Mouse (Mus musculus) forebrain, embryonic 15.5 days (tissue): ENCODE data around the gene Pcca. TPM values are rescaled to one million over a fixed set of nuclear protein-coding genes. Genes with fewer than 3 reads are reported as not detected.

ENCODE experiments used
- ATAC-seq: fragments of 200-750 bp; cut with Nextera tagmentation; replicated peaks from 2 replicates; pipeline ENCODE4 v1.8.0; 2017; ENCODE audit warnings: mild to moderate bottlenecking, moderate TSS enrichment, moderate library complexity
- H3K27ac ChIP-seq: fragments of 300-500 bp; sonication (generic); replicated peaks from 2 replicates; pipeline ENCODE4 v1.5.1; 2015; ENCODE audit warnings: mild to moderate bottlenecking, inconsistent platforms
- H3K27me3 ChIP-seq: fragments of 300-500 bp; sonication (generic); 2 replicates; pipeline ENCODE4 v1.6.1; 2015; ENCODE audit warnings: inconsistent platforms
- H3K36me3 ChIP-seq: fragments of 300-500 bp; sonication (generic); 2 replicates; pipeline ENCODE4 v1.6.1; 2015; ENCODE audit warnings: mild to moderate bottlenecking, inconsistent platforms
- H3K4me1 ChIP-seq: fragments of 300-500 bp; sonication (generic); 2 replicates; pipeline ENCODE4 v1.6.1; 2015; ENCODE audit warnings: inconsistent platforms
- H3K4me2 ChIP-seq: fragments of 300-500 bp; sonication (generic); replicated peaks from 2 replicates; pipeline ENCODE4 v1.6.1; 2015; ENCODE audit warnings: mild to moderate bottlenecking, inconsistent platforms
- H3K4me3 ChIP-seq: fragments of 300-500 bp; sonication (generic); 2 replicates; pipeline ENCODE4 v1.5.1; 2015; ENCODE audit warnings: mild to moderate bottlenecking, inconsistent platforms
- H3K9ac ChIP-seq: fragments of 300-500 bp; sonication (generic); replicated peaks from 2 replicates; pipeline ENCODE4 v1.6.1; 2015; ENCODE audit warnings: mild to moderate bottlenecking, inconsistent platforms
- H3K9me3 ChIP-seq: fragments of 300-500 bp; sonication (generic); 2 replicates; pipeline ENCODE4 v1.6.1; 2016; ENCODE audit warnings: inconsistent platforms
- WGBS: fragments of 180-500 bp; shearing (Covaris S2); methylation state at CpG from one replicate; pipeline ENCODE4 v1.1.7; 2015; ENCODE audit warnings: mixed read lengths; 5-methylcytosine and 5-hydroxymethylcytosine counted together
- polyA plus RNA-seq: library from polyadenylated mRNA; unstranded; fragments of >200 nt; fragmentation: Nextera tagmentation; extraction: Ambion mirVana; gene quantifications from 2 replicates; pipeline ENCODE4 v1.2.1, GENCODE M21; 2015

Pcca gene
- polyA plus RNA-seq, 1 experiment from 2014 or later = 21.9 TPM

GRCm38 (mm10) chr14:122608323-122608722 lies 74.2 kb downstream of the Pcca start:
- WGBS = 89% methylated on average over 2 of the region's 2 CpGs
- Histone ChIP-seq H3K9ac (no peak overlapping the region), H3K4me1 (peaks cover 4% of the 10 kb centered on the region; the same call in 1 of the 2 replicates), H3K36me3 (no peaks in the 10 kb centered on the region), H3K9me3 (no peaks in the 10 kb centered on the region), H3K4me2 (no peak overlapping the region), H3K27me3 (no peaks in the 10 kb centered on the region), H3K27ac (no peak overlapping the region), H3K4me3 (no peak overlapping the region)
- no peak for ATAC-seq

- Histone ChIP-seq H3K4me3 (no peak overlapping the region), H3K4me2 (no peak overlapping the region), H3K9me3 (no peaks in the 10 kb centered on the region), H3K9ac (no peak overlapping the region), H3K36me3 (no peaks in the 10 kb centered on the region), H3K4me1 (0 out of 2 replicates have a peak, but pooled peaks cover 4% of the 10 kb centered on the region), H3K27ac (no peak overlapping the region), H3K27me3 (no peaks in the 10 kb centered on the region)
- WGBS = 95% methylated on average over 4 of the region's 4 CpGs
- ATAC-seq = no peak
Observed at GRCm38 (mm10) chr14:122611035-122611434, 76.9 kb downstream of the Pcca start.

GRCm38 (mm10) chr14:122612317-122612716 lies 78.2 kb downstream of the Pcca start:
- no peak overlapping the region for H3K9ac ChIP-seq
- WGBS = 92% methylated on average over 3 of the region's 3 CpGs
- no peaks in the 10 kb centered on the region for H3K9me3 ChIP-seq
- H3K4me3 ChIP-seq = no peak overlapping the region
- H3K4me1 ChIP-seq = no peaks in the 10 kb centered on the region
- no peak overlapping the region for H3K27ac ChIP-seq
- H3K4me2 ChIP-seq = no peak overlapping the region
- no peaks in the 10 kb centered on the region for H3K27me3 ChIP-seq
- no peaks in the 10 kb centered on the region for H3K36me3 ChIP-seq
- no peak for ATAC-seq

- H3K27me3 ChIP-seq = no peaks in the 10 kb centered on the region
- no peak overlapping the region for H3K27ac ChIP-seq
- H3K4me3 ChIP-seq = no peak overlapping the region
- WGBS = 91% methylated on average over 2 of the region's 2 CpGs
- H3K4me1 ChIP-seq = no peaks in the 10 kb centered on the region
- no peak for ATAC-seq
- H3K4me2 ChIP-seq = no peak overlapping the region
- H3K9ac ChIP-seq = no peak overlapping the region
- no peaks in the 10 kb centered on the region for H3K36me3 ChIP-seq
- no peaks in the 10 kb centered on the region for H3K9me3 ChIP-seq
Observed at GRCm38 (mm10) chr14:122617656-122618055, 83.5 kb downstream of the Pcca start.

GRCm38 (mm10) chr14:122633416-122633815 lies 99.3 kb downstream of the Pcca start:
- Histone ChIP-seq H3K4me2 (no peak overlapping the region), H3K36me3 (no peaks in the 10 kb centered on the region), H3K27me3 (no peaks in the 10 kb centered on the region), H3K4me1 (peaks cover 15% of the 10 kb centered on the region), H3K9ac (no peak overlapping the region), H3K27ac (no peak overlapping the region), H3K4me3 (no peak overlapping the region), H3K9me3 (no peaks in the 10 kb centered on the region)
- ATAC-seq = no peak
- WGBS = 98% methylated on average over 2 of the region's 2 CpGs

GRCm38 (mm10) chr14:122636601-122637000 lies 102.5 kb downstream of the Pcca start:
- H3K4me2 ChIP-seq = no peak overlapping the region
- no peak overlapping the region for H3K9ac ChIP-seq
- no peaks in the 10 kb centered on the region for H3K27me3 ChIP-seq
- peaks cover 15% of the 10 kb centered on the region for H3K4me1 ChIP-seq
- no peak overlapping the region for H3K27ac ChIP-seq
- no peak overlapping the region for H3K4me3 ChIP-seq
- H3K9me3 ChIP-seq = no peaks in the 10 kb centered on the region
- no peak for ATAC-seq
- 14% methylated on average over 6 of the region's 6 CpGs for WGBS
- no peaks in the 10 kb centered on the region for H3K36me3 ChIP-seq

- no peak overlapping the region for H3K27ac ChIP-seq
- no peak overlapping the region for H3K4me2 ChIP-seq
- ATAC-seq = no peak
- 45% methylated on average over 5 of the region's 5 CpGs for WGBS
- no peaks in the 10 kb centered on the region for H3K36me3 ChIP-seq
- H3K4me3 ChIP-seq = no peak overlapping the region
- peaks cover 15% of the 10 kb centered on the region for H3K4me1 ChIP-seq
- H3K9me3 ChIP-seq = no peaks in the 10 kb centered on the region
- H3K9ac ChIP-seq = no peak overlapping the region
- no peaks in the 10 kb centered on the region for H3K27me3 ChIP-seq
Observed at GRCm38 (mm10) chr14:122637798-122638555, 103.9 kb downstream of the Pcca start.

- 78% methylated on average over 2 of the region's 2 CpGs for WGBS
- ATAC-seq = no peak
- Histone ChIP-seq H3K4me3 (no peak overlapping the region), H3K27me3 (no peaks in the 10 kb centered on the region), H3K36me3 (no peaks in the 10 kb centered on the region), H3K9ac (no peak overlapping the region), H3K4me1 (peaks cover 15% of the 10 kb centered on the region), H3K4me2 (no peak overlapping the region), H3K27ac (no peak overlapping the region), H3K9me3 (no peaks in the 10 kb centered on the region)
Observed at GRCm38 (mm10) chr14:122639168-122639720, 105.1 kb downstream of the Pcca start.

- no peak overlapping the region for H3K4me2 ChIP-seq
- 91% methylated on average over 1 of the region's 1 CpGs for WGBS
- no peaks in the 10 kb centered on the region for H3K9me3 ChIP-seq
- H3K27ac ChIP-seq = no peak overlapping the region
- no peaks in the 10 kb centered on the region for H3K36me3 ChIP-seq
- ATAC-seq = no peak
- H3K27me3 ChIP-seq = no peaks in the 10 kb centered on the region
- H3K9ac ChIP-seq = no peak overlapping the region
- no peak overlapping the region for H3K4me3 ChIP-seq
- H3K4me1 ChIP-seq = peaks cover 6% of the 10 kb centered on the region
Observed at GRCm38 (mm10) chr14:122642432-122642831, 108.3 kb downstream of the Pcca start.

GRCm38 (mm10) chr14:122648214-122648613 lies 114.1 kb downstream of the Pcca start:
- H3K9ac ChIP-seq = no peak overlapping the region
- H3K4me2 ChIP-seq = no peak overlapping the region
- WGBS = 90% methylated on average over 1 of the region's 1 CpGs
- no peak overlapping the region for H3K4me3 ChIP-seq
- no peaks in the 10 kb centered on the region for H3K9me3 ChIP-seq
- H3K27me3 ChIP-seq = no peaks in the 10 kb centered on the region
- H3K27ac ChIP-seq = no peak overlapping the region
- no peaks in the 10 kb centered on the region for H3K4me1 ChIP-seq
- H3K36me3 ChIP-seq = no peaks in the 10 kb centered on the region
- ATAC-seq = no peak

- no peak overlapping the region for H3K4me2 ChIP-seq
- H3K27ac ChIP-seq = no peak overlapping the region
- no peaks in the 10 kb centered on the region for H3K36me3 ChIP-seq
- H3K4me1 ChIP-seq = no peaks in the 10 kb centered on the region
- H3K4me3 ChIP-seq = no peak overlapping the region
- no peak for ATAC-seq
- no peaks in the 10 kb centered on the region for H3K9me3 ChIP-seq
- H3K27me3 ChIP-seq = no peaks in the 10 kb centered on the region
- WGBS = 82% methylated on average over 3 of the region's 3 CpGs
- H3K9ac ChIP-seq = no peak overlapping the region
Observed at GRCm38 (mm10) chr14:122649336-122649950, 115.3 kb downstream of the Pcca start.

GRCm38 (mm10) chr14:122651681-122652080 lies 117.6 kb downstream of the Pcca start:
- H3K9ac ChIP-seq = no peak overlapping the region
- 91% methylated on average over 2 of the region's 2 CpGs for WGBS
- no peak overlapping the region for H3K27ac ChIP-seq
- H3K4me2 ChIP-seq = no peak overlapping the region
- no peak for ATAC-seq
- no peak overlapping the region for H3K4me3 ChIP-seq
- H3K27me3 ChIP-seq = no peaks in the 10 kb centered on the region
- no peaks in the 10 kb centered on the region for H3K36me3 ChIP-seq
- no peaks in the 10 kb centered on the region for H3K4me1 ChIP-seq
- H3K9me3 ChIP-seq = no peaks in the 10 kb centered on the region
